In genomic region chr17:25183232-25183631, GRCm38 (mm10) we compare ENCODE assay signal across 8 mouse cellular contexts. TPM values are rescaled to one million over a fixed set of nuclear protein-coding genes. Genes with fewer than 3 reads are reported as not detected.
DNase-seq lines count a peak whose midpoint lies in the region; ATAC-seq and TF ChIP-seq lines count a peak whose summit lies in the region.

No protein-coding gene starts in this region.

- no peak for ATAC-seq in hindbrain, embryonic 16.5 days
- ATAC-seq in activated CD4-positive, CD25-positive, alpha-beta regulatory T cell, adult 4 months = no peak
- no peak for ATAC-seq in inflammation-experienced regulatory T-cells, adult 6 months

- peak overlapping the region; percentile 96 for H3K4me2 ChIP-seq in hindbrain, embryonic 16.5 days (ENCODE audit: low read length)

- H3K36me3 ChIP-seq in kidney, adult 2 months (ENCODE audit: control insufficient read depth, insufficient read depth, low read length) = no peaks in the 10 kb centered on the region
- H3K36me3 ChIP-seq in hindbrain, embryonic 16.5 days (ENCODE audit: control insufficient read depth, insufficient read depth, low read length) = no peaks in the 10 kb centered on the region

- H3K9ac ChIP-seq in hindbrain, embryonic 16.5 days (ENCODE audit: low read depth, low read length) = no peak overlapping the region; the same call in 1 of the 2 replicates

- H3K27ac ChIP-seq in kidney, adult 2 months (ENCODE audit: insufficient read depth, low read depth, low read length) = no peak overlapping the region
- no peak overlapping the region for H3K27ac ChIP-seq in hindbrain, embryonic 16.5 days (ENCODE audit: low read depth, low read length)

- peak; percentile 8 for DNase-seq in kidney, adult 2 months
- DNase-seq in kidney, postnatal 10 days = no peak
- DNase-seq in NIH3T3 (ENCODE audit: low read depth) = peak; percentile 68
- DNase-seq in naive thymus-derived CD4-positive, alpha-beta T cell, adult 2 months (ENCODE audit: low read depth) = peak; percentile 43
- DNase-seq in spleen, postnatal 14 days (ENCODE audit: low spot score in 2 of 2) = no peak

- TF ChIP-seq POLR2A in kidney, adult 2 months (IDR thresholded peaks at IDR 0.05; ENCODE audit: low read depth, low read length) = no peak

- H3K27me3 ChIP-seq in kidney, adult 2 months (replicated peaks; ENCODE audit: control insufficient read depth, insufficient read depth, low read length) = no peaks in the 10 kb centered on the region
- peaks cover 9% of the 10 kb centered on the region for H3K27me3 ChIP-seq in hindbrain, embryonic 16.5 days (replicated peaks; ENCODE audit: control insufficient read depth, insufficient read depth, low read length)

- no peak; the same call in 1 of the 2 replicates for TF ChIP-seq CTCF in kidney, adult 2 months (conservative IDR thresholded peaks at IDR 0.05; ENCODE audit: insufficient read depth, insufficient read length, low read depth, low read length)

- no peaks in the 10 kb centered on the region for H3K9me3 ChIP-seq in hindbrain, embryonic 16.5 days (ENCODE audit: control insufficient read depth, low read length)

- no peak overlapping the region for H3K4me3 ChIP-seq in kidney, adult 2 months (ENCODE audit: insufficient read depth, low read depth, low read length)
- no peak overlapping the region for H3K4me3 ChIP-seq in hindbrain, embryonic 16.5 days (ENCODE audit: low read length)

- H3K4me1 ChIP-seq in kidney, adult 2 months (ENCODE audit: control insufficient read depth, insufficient read depth, low read length) = peaks cover 3% of the 10 kb centered on the region; the same call in 1 of the 2 replicates
- H3K4me1 ChIP-seq in hindbrain, embryonic 16.5 days (ENCODE audit: control insufficient read depth, insufficient read depth, low read depth, low read length) = peaks cover 23% of the 10 kb centered on the region

RNA-seq across cellular contexts. Expression of gene BC003965, which starts 1.1 kb away (rescaled TPM):
- 10.8 and 12.2 TPM in 2 replicates for polyA plus RNA-seq in kidney, adult 2 months (2012; rRNA removed)
- 33.8 and 34.1 TPM in 2 replicates for polyA plus RNA-seq in hindbrain, embryonic 16.5 days (2015; fragmentation: Nextera tagmentation; extraction: Ambion mirVana)
- polyA plus RNA-seq in activated CD4-positive, CD25-positive, alpha-beta regulatory T cell, adult 4 months (2017; shearing (Covaris generic)) = 10 to 100 TPM; 13.1 to 14.3 TPM
- polyA plus RNA-seq in inflammation-experienced regulatory T-cells, adult 6 months (2017; shearing (Covaris generic)) = 10 to 100 TPM; 12.9 to 16.3 (median 13.2) TPM

RNA-seq across cellular contexts. Expression of gene Unkl, which starts 5.0 kb away (rescaled TPM):
- 38.3 and 44.1 TPM in 2 replicates for polyA plus RNA-seq in kidney, adult 2 months (2012; rRNA removed)
- 16.0 and 17.6 TPM in 2 replicates for polyA plus RNA-seq in hindbrain, embryonic 16.5 days (2015; fragmentation: Nextera tagmentation; extraction: Ambion mirVana)
- 10 to 100 TPM; 14.4 to 20.2 TPM for polyA plus RNA-seq in activated CD4-positive, CD25-positive, alpha-beta regulatory T cell, adult 4 months (2017; shearing (Covaris generic))
- polyA plus RNA-seq in inflammation-experienced regulatory T-cells, adult 6 months (2017; shearing (Covaris generic)) = 10 to 100 TPM; 22.2 to 31.4 (median 23.3) TPM

RNA-seq across cellular contexts. Expression of gene Gm38655, which starts 8.0 kb away (rescaled TPM):
- 0.11 TPM in 1 of 2 replicates, not detected in the other for polyA plus RNA-seq in kidney, adult 2 months (2012; rRNA removed)
- polyA plus RNA-seq in hindbrain, embryonic 16.5 days (2015; fragmentation: Nextera tagmentation; extraction: Ambion mirVana) = not detected in 2 replicates
- polyA plus RNA-seq in activated CD4-positive, CD25-positive, alpha-beta regulatory T cell, adult 4 months (2017; shearing (Covaris generic)) = not detected
- polyA plus RNA-seq in inflammation-experienced regulatory T-cells, adult 6 months (2017; shearing (Covaris generic)) = not detected

RNA-seq across cellular contexts. Expression of gene Ccdc154, which starts 21.0 kb away (rescaled TPM):
- 0.04 and 0.05 TPM in 2 replicates for polyA plus RNA-seq in kidney, adult 2 months (2012; rRNA removed)
- polyA plus RNA-seq in hindbrain, embryonic 16.5 days (2015; fragmentation: Nextera tagmentation; extraction: Ambion mirVana) = not detected in 2 replicates
- not detected for polyA plus RNA-seq in activated CD4-positive, CD25-positive, alpha-beta regulatory T cell, adult 4 months (2017; shearing (Covaris generic))
- not detected for polyA plus RNA-seq in inflammation-experienced regulatory T-cells, adult 6 months (2017; shearing (Covaris generic))

RNA-seq across cellular contexts. Expression of gene Clcn7, which starts 50.0 kb away (rescaled TPM):
- polyA plus RNA-seq in kidney, adult 2 months (2012; rRNA removed) = 42.6 and 51.3 TPM in 2 replicates
- polyA plus RNA-seq in hindbrain, embryonic 16.5 days (2015; fragmentation: Nextera tagmentation; extraction: Ambion mirVana) = 28.9 and 34.3 TPM in 2 replicates
- polyA plus RNA-seq in activated CD4-positive, CD25-positive, alpha-beta regulatory T cell, adult 4 months (2017; shearing (Covaris generic)) = 10 to 100 TPM; 15.4 to 16.8 TPM
- polyA plus RNA-seq in inflammation-experienced regulatory T-cells, adult 6 months (2017; shearing (Covaris generic)) = 10 to 100 TPM; 16.6 to 27.4 (median 20.6) TPM

Comparison
In these comparisons a context has a peak if more than half of its experiments do, and no peak if none do; other contexts are left out.
1. DNase-seq: peak in kidney, adult 2 months (single experiment), NIH3T3 (single experiment) and naive thymus-derived CD4-positive, alpha-beta T cell, adult 2 months (single experiment); none in kidney, postnatal 10 days (single experiment) and spleen, postnatal 14 days (0 of 2).